Mouse (Mus musculus): ENCODE measurements at regions not wholly inside any gene's neighbourhood (a gene's known extent, or its start where the extent isn't known, plus 50 kb on each side); places are given as distances from the start of the nearest gene placed in this dataset.

- no peak overlapping the region for H3K4me2 ChIP-seq (ENCODE audit: low read length)
- no peaks in the 10 kb centered on the region for H3K9me3 ChIP-seq (replicated peaks; ENCODE audit: low read length)
- DNase-seq (ENCODE audit: low spot score) (no peak), ATAC-seq (replicated peaks; ENCODE audit: low FRiP score, low read depth) (no peak)
- no peak overlapping the region for H3K9ac ChIP-seq (ENCODE audit: low read depth, low read length)
- TF ChIP-seq CTCF (IDR thresholded peaks at IDR 0.05; ENCODE audit: low read depth), result no peak
- no peaks in the 10 kb centered on the region for H3K36me3 ChIP-seq (ENCODE audit: insufficient read depth, low read length)
- WGBS, result 62% methylated on average over 9 of the region's 9 CpGs
- H3K27ac ChIP-seq, result no peak overlapping the region
- H3K4me3 ChIP-seq (replicated peaks; ENCODE audit: low read depth, low read length), result no peak overlapping the region
- no peaks in the 10 kb centered on the region for H3K27me3 ChIP-seq (ENCODE audit: insufficient read depth, low read length)
- no peaks in the 10 kb centered on the region for H3K4me1 ChIP-seq (replicated peaks; ENCODE audit: insufficient read depth, low read length)
These were observed 131.0 kb upstream of the Egln3 start for GRCm38 (mm10) chr12:54334491-54335132.

- no peak overlapping the region for H3K4me2 ChIP-seq (ENCODE audit: low read length)
- H3K9me3 ChIP-seq (replicated peaks; ENCODE audit: low read length), result no peaks in the 10 kb centered on the region
- no peaks in the 10 kb centered on the region for H3K27me3 ChIP-seq (ENCODE audit: insufficient read depth, low read length)
- no peak overlapping the region for H3K9ac ChIP-seq (ENCODE audit: low read depth, low read length)
- ATAC-seq (replicated peaks; ENCODE audit: low FRiP score, low read depth), result no peak
- 81% methylated on average over 14 of the region's 14 CpGs for WGBS
- H3K36me3 ChIP-seq (ENCODE audit: insufficient read depth, low read length), result no peaks in the 10 kb centered on the region
- no peak overlapping the region for H3K4me3 ChIP-seq (replicated peaks; ENCODE audit: low read depth, low read length)
- H3K4me1 ChIP-seq (replicated peaks; ENCODE audit: insufficient read depth, low read length), result no peaks in the 10 kb centered on the region
- no peak for DNase-seq (ENCODE audit: low spot score)
- no peak for TF ChIP-seq CTCF (IDR thresholded peaks at IDR 0.05; ENCODE audit: low read depth)
- no peak overlapping the region for H3K27ac ChIP-seq
These were observed 130.1 kb upstream of the Egln3 start for GRCm38 (mm10) chr12:54333632-54334321.

GRCm38 (mm10) chr12:54327483-54327882 is 123.8 kb upstream of the Egln3 start:
- no peak overlapping the region for H3K4me3 ChIP-seq (replicated peaks; ENCODE audit: low read depth, low read length)
- WGBS, result 83% methylated on average over 1 of the region's 1 CpGs
- H3K9ac ChIP-seq (ENCODE audit: low read depth, low read length), result no peak overlapping the region
- H3K4me1 ChIP-seq (replicated peaks; ENCODE audit: insufficient read depth, low read length), result no peaks in the 10 kb centered on the region
- no peaks in the 10 kb centered on the region for H3K9me3 ChIP-seq (replicated peaks; ENCODE audit: low read length)
- no peak for TF ChIP-seq CTCF (IDR thresholded peaks at IDR 0.05; ENCODE audit: low read depth)
- no peak overlapping the region for H3K27ac ChIP-seq
- no peaks in the 10 kb centered on the region for H3K36me3 ChIP-seq (ENCODE audit: insufficient read depth, low read length)
- no peak overlapping the region for H3K4me2 ChIP-seq (ENCODE audit: low read length)
- DNase-seq (ENCODE audit: low spot score) (no peak), ATAC-seq (replicated peaks; ENCODE audit: low FRiP score, low read depth) (no peak)
- H3K27me3 ChIP-seq (ENCODE audit: insufficient read depth, low read length), result no peaks in the 10 kb centered on the region

- no peaks in the 10 kb centered on the region for H3K9me3 ChIP-seq (replicated peaks; ENCODE audit: low read length)
- H3K9ac ChIP-seq (ENCODE audit: low read depth, low read length), result no peak overlapping the region
- H3K27ac ChIP-seq, result no peak overlapping the region
- no peak overlapping the region for H3K4me3 ChIP-seq (replicated peaks; ENCODE audit: low read depth, low read length)
- H3K27me3 ChIP-seq (ENCODE audit: insufficient read depth, low read length), result no peaks in the 10 kb centered on the region
- DNase-seq (ENCODE audit: low spot score) (no peak), ATAC-seq (replicated peaks; ENCODE audit: low FRiP score, low read depth) (no peak)
- H3K36me3 ChIP-seq (ENCODE audit: insufficient read depth, low read length), result no peaks in the 10 kb centered on the region
- no peak overlapping the region for H3K4me2 ChIP-seq (ENCODE audit: low read length)
- no peak for TF ChIP-seq CTCF (IDR thresholded peaks at IDR 0.05; ENCODE audit: low read depth)
- H3K4me1 ChIP-seq (replicated peaks; ENCODE audit: insufficient read depth, low read length), result no peaks in the 10 kb centered on the region
- 63% methylated on average over 7 of the region's 7 CpGs for WGBS
These were observed 122.9 kb upstream of the Egln3 start for GRCm38 (mm10) chr12:54326571-54326970.

GRCm38 (mm10) chr12:54320533-54320932 is 116.9 kb upstream of the Egln3 start:
- Histone ChIP-seq H3K4me3 (replicated peaks; ENCODE audit: low read depth, low read length) (no peak overlapping the region), H3K36me3 (ENCODE audit: insufficient read depth, low read length) (no peaks in the 10 kb centered on the region), H3K9ac (ENCODE audit: low read depth, low read length) (no peak overlapping the region), H3K27me3 (ENCODE audit: insufficient read depth, low read length) (no peaks in the 10 kb centered on the region), H3K4me2 (ENCODE audit: low read length) (no peak overlapping the region), H3K4me1 (replicated peaks; ENCODE audit: insufficient read depth, low read length) (peaks cover 6% of the 10 kb centered on the region; the same call in 1 of the 2 replicates), H3K27ac (no peak overlapping the region), H3K9me3 (replicated peaks; ENCODE audit: low read length) (no peaks in the 10 kb centered on the region)
- TF ChIP-seq CTCF (IDR thresholded peaks at IDR 0.05; ENCODE audit: low read depth), result no peak; the same call in 1 of the 2 replicates
- DNase-seq (ENCODE audit: low spot score), result no peak
- 96% methylated on average over 5 of the region's 5 CpGs for WGBS
- ATAC-seq (replicated peaks; ENCODE audit: low FRiP score, low read depth), result no peak

GRCm38 (mm10) chr12:54316980-54317471 is 113.4 kb upstream of the Egln3 start:
- no peak; the same call in 1 of the 2 replicates for ATAC-seq (replicated peaks; ENCODE audit: low FRiP score, low read depth)
- peaks cover 14% of the 10 kb centered on the region for H3K4me1 ChIP-seq (replicated peaks; ENCODE audit: insufficient read depth, low read length)
- peak; percentile 44 for DNase-seq (ENCODE audit: low spot score)
- no peaks in the 10 kb centered on the region for H3K27me3 ChIP-seq (ENCODE audit: insufficient read depth, low read length)
- WGBS, result 5% methylated on average over 16 of the region's 16 CpGs
- no peak overlapping the region for H3K9ac ChIP-seq (ENCODE audit: low read depth, low read length)
- no peaks in the 10 kb centered on the region for H3K36me3 ChIP-seq (ENCODE audit: insufficient read depth, low read length)
- no peak overlapping the region for H3K4me3 ChIP-seq (replicated peaks; ENCODE audit: low read depth, low read length)
- no peak for TF ChIP-seq CTCF (IDR thresholded peaks at IDR 0.05; ENCODE audit: low read depth)
- peak overlapping the region; percentile 43 for H3K4me2 ChIP-seq (ENCODE audit: low read length)
- no peaks in the 10 kb centered on the region for H3K9me3 ChIP-seq (replicated peaks; ENCODE audit: low read length)
- H3K27ac ChIP-seq, result no peak overlapping the region
